Mouse (Mus musculus) embryonic facial prominence, embryonic 11.5 days (tissue): ENCODE measurements around the gene Grifin. TPM values are rescaled to one million over a fixed set of nuclear protein-coding genes. Genes with fewer than 3 reads are reported as not detected.

ENCODE experiments used
- ATAC-seq: fragments of 200-750 bp; cut with Nextera tagmentation; replicated peaks from 2 replicates; pipeline ENCODE4 v1.8.0; 2017; ENCODE audit warnings: low read depth; ENCODE audit not compliant: insufficient number of reproducible peaks, low FRiP score, low TSS enrichment
- DNase-seq: peaks from one replicate; pipeline ENCODE4 v3.0.0-alpha.2; 2015; ENCODE audit warnings: low spot score
- H3K27ac ChIP-seq: fragments of 300-500 bp; sonication (generic); replicated peaks from 2 replicates; pipeline ENCODE4 v1.5.1; 2014; ENCODE audit warnings: mild to moderate bottlenecking, low read depth, low read length, control low read depth
- H3K27me3 ChIP-seq: fragments of 300-500 bp; sonication (generic); 2 replicates; pipeline ENCODE4 v1.6.1; 2014; ENCODE audit warnings: mild to moderate bottlenecking, low read length, moderate library complexity, mixed read lengths; ENCODE audit not compliant: control insufficient read depth, insufficient read depth
- H3K36me3 ChIP-seq: fragments of 300-500 bp; sonication (generic); replicated peaks from 2 replicates; pipeline ENCODE4 v1.6.1; 2014; ENCODE audit warnings: low read depth, mild to moderate bottlenecking, low read length, moderate library complexity, mixed read lengths; ENCODE audit not compliant: control insufficient read depth, insufficient read depth
- H3K4me1 ChIP-seq: fragments of 300-500 bp; sonication (generic); 2 replicates; pipeline ENCODE4 v1.6.1; 2014; ENCODE audit warnings: low read length, mixed read lengths; ENCODE audit not compliant: control insufficient read depth, insufficient read depth
- H3K4me2 ChIP-seq: fragments of 300-500 bp; sonication (generic); 2 replicates; pipeline ENCODE4 v1.6.1; 2014; ENCODE audit warnings: low read depth, mild to moderate bottlenecking, control low read depth, low read length, moderate library complexity
- H3K4me3 ChIP-seq: fragments of 300-500 bp; sonication (generic); 2 replicates; pipeline ENCODE4 v1.5.1; 2014; ENCODE audit warnings: low read depth, low read length, control low read depth
- H3K9ac ChIP-seq: fragments of 300-500 bp; sonication (generic); replicated peaks from 2 replicates; pipeline ENCODE4 v1.6.1; 2014; ENCODE audit warnings: mild to moderate bottlenecking, control low read depth, low read length
- H3K9me3 ChIP-seq: fragments of 300-500 bp; sonication (generic); replicated peaks from 2 replicates; pipeline ENCODE4 v1.6.1; 2016; ENCODE audit warnings: mild to moderate bottlenecking, low read length, inconsistent platforms, mixed read lengths; ENCODE audit not compliant: control insufficient read depth
- WGBS: fragments of 180-500 bp; shearing (Covaris S2); extraction: QIAGEN DNeasy Blood & Tissue Kit; methylation state at CpG from one replicate; pipeline ENCODE4 v1.1.7; 2014; 5-methylcytosine and 5-hydroxymethylcytosine counted together
- polyA plus RNA-seq: library from polyadenylated mRNA; unstranded; fragments of >200 nt; fragmentation: Nextera tagmentation; extraction: Ambion mirVana; gene quantifications from 2 replicates; pipeline ENCODE4 v1.2.1, GENCODE M21; 2014

The Grifin gene
- polyA plus RNA-seq, 1 experiment from 2014 or later = 0.36 TPM

GRCm38 (mm10) chr5:140570223-140570870, 5.5 kb upstream of the Grifin start:
- no peaks in the 10 kb centered on the region for H3K27me3 ChIP-seq
- no peak overlapping the region for H3K27ac ChIP-seq
- no peak overlapping the region for H3K4me3 ChIP-seq
- no peak overlapping the region for H3K9ac ChIP-seq
- no peak overlapping the region for H3K4me2 ChIP-seq
- WGBS = 88% methylated on average over 13 of the region's 13 CpGs
- H3K4me1 ChIP-seq = no peaks in the 10 kb centered on the region; the same call in 1 of the 2 replicates
- H3K36me3 ChIP-seq = no peaks in the 10 kb centered on the region
- no peak for ATAC-seq
- no peak for DNase-seq
- H3K9me3 ChIP-seq = no peaks in the 10 kb centered on the region

GRCm38 (mm10) chr5:140569032-140569595, 4.2 kb upstream of the Grifin start:
- Histone ChIP-seq H3K4me1 (no peaks in the 10 kb centered on the region; the same call in 1 of the 2 replicates), H3K36me3 (no peaks in the 10 kb centered on the region)
- WGBS = 81% methylated on average over 16 of the region's 16 CpGs

GRCm38 (mm10) chr5:140568321-140568970, 3.6 kb upstream of the Grifin start:
- H3K4me3 ChIP-seq = no peak overlapping the region
- 54% methylated on average over 10 of the region's 10 CpGs for WGBS
- DNase-seq = peak; percentile 73
- no peaks in the 10 kb centered on the region for H3K36me3 ChIP-seq
- H3K27me3 ChIP-seq = no peaks in the 10 kb centered on the region
- no peak overlapping the region for H3K4me2 ChIP-seq
- H3K27ac ChIP-seq = no peak overlapping the region
- ATAC-seq = no peak
- no peaks in the 10 kb centered on the region for H3K9me3 ChIP-seq
- H3K4me1 ChIP-seq = no peaks in the 10 kb centered on the region; the same call in 1 of the 2 replicates
- H3K9ac ChIP-seq = no peak overlapping the region

More at GRCm38 (mm10) chr5:140569032-140569595, 4.2 kb upstream of the Grifin start:
- H3K4me2 ChIP-seq = no peak overlapping the region
- no peaks in the 10 kb centered on the region for H3K27me3 ChIP-seq
- DNase-seq = no peak
- H3K27ac ChIP-seq = no peak overlapping the region
- no peaks in the 10 kb centered on the region for H3K9me3 ChIP-seq
- H3K4me3 ChIP-seq = no peak overlapping the region
- H3K9ac ChIP-seq = no peak overlapping the region
- no peak for ATAC-seq

GRCm38 (mm10) chr5:140567751-140568150, 2.9 kb upstream of the Grifin start:
- H3K4me1 ChIP-seq = no peaks in the 10 kb centered on the region; the same call in 1 of the 2 replicates

GRCm38 (mm10) chr5:140567321-140567720, 2.5 kb upstream of the Grifin start:
- Histone ChIP-seq H3K4me1 (no peaks in the 10 kb centered on the region; the same call in 1 of the 2 replicates), H3K9me3 (no peaks in the 10 kb centered on the region), H3K36me3 (no peaks in the 10 kb centered on the region), H3K4me3 (no peak overlapping the region), H3K9ac (no peak overlapping the region), H3K27ac (no peak overlapping the region), H3K27me3 (no peaks in the 10 kb centered on the region), H3K4me2 (no peak overlapping the region)
- DNase-seq = peak; percentile 42
- no peak for ATAC-seq
- 53% methylated on average over 11 of the region's 11 CpGs for WGBS

More at GRCm38 (mm10) chr5:140567751-140568150, 2.9 kb upstream of the Grifin start:
- Histone ChIP-seq H3K27me3 (no peaks in the 10 kb centered on the region), H3K9me3 (no peaks in the 10 kb centered on the region), H3K27ac (no peak overlapping the region), H3K4me3 (no peak overlapping the region), H3K4me2 (no peak overlapping the region), H3K9ac (no peak overlapping the region), H3K36me3 (no peaks in the 10 kb centered on the region)
- DNase-seq (no peak), ATAC-seq (no peak)
- 89% methylated on average over 5 of the region's 5 CpGs for WGBS

GRCm38 (mm10) chr5:140566271-140566670, 1.4 kb upstream of the Grifin start:
- DNase-seq (no peak), ATAC-seq (no peak)
- Histone ChIP-seq H3K36me3 (no peaks in the 10 kb centered on the region), H3K4me1 (no peaks in the 10 kb centered on the region; the same call in 1 of the 2 replicates), H3K9ac (no peak overlapping the region), H3K27ac (no peak overlapping the region), H3K9me3 (no peaks in the 10 kb centered on the region), H3K27me3 (no peaks in the 10 kb centered on the region), H3K4me2 (no peak overlapping the region), H3K4me3 (no peak overlapping the region)
- WGBS = 56% methylated on average over 4 of the region's 4 CpGs

- Histone ChIP-seq H3K27ac (no peak overlapping the region), H3K27me3 (no peaks in the 10 kb centered on the region), H3K9me3 (no peaks in the 10 kb centered on the region), H3K4me1 (no peaks in the 10 kb centered on the region; the same call in 1 of the 2 replicates), H3K9ac (no peak overlapping the region), H3K4me3 (no peak overlapping the region), H3K36me3 (no peaks in the 10 kb centered on the region), H3K4me2 (no peak overlapping the region)
- no peak for ATAC-seq
- no peak for DNase-seq
- WGBS = 76% methylated on average over 6 of the region's 6 CpGs
These were observed 985 bp upstream of the Grifin start for GRCm38 (mm10) chr5:140565856-140566255.

- no peak overlapping the region for H3K4me3 ChIP-seq
- H3K4me2 ChIP-seq = no peak overlapping the region
- H3K9me3 ChIP-seq = no peaks in the 10 kb centered on the region
- H3K27me3 ChIP-seq = no peaks in the 10 kb centered on the region
- H3K9ac ChIP-seq = no peak overlapping the region
- no peaks in the 10 kb centered on the region for H3K36me3 ChIP-seq
- DNase-seq (no peak), ATAC-seq (no peak)
- 51% methylated on average over 5 of the region's 5 CpGs for WGBS
- no peak overlapping the region for H3K27ac ChIP-seq
- H3K4me1 ChIP-seq = no peaks in the 10 kb centered on the region; the same call in 1 of the 2 replicates
These were observed 580 bp upstream of the Grifin start for GRCm38 (mm10) chr5:140565451-140565850.
